Mouse (Mus musculus) mouse trophoblast stem cell (cell line): ENCODE measurements around the gene Gm20388.

Experiments used
- in situ Hi-C, 2 experiments: fragments of 300-500 bp; cut with MseI, MboI; formaldehyde crosslinking; loops; 2 replicates in 1 of 2; 3 replicates in 1 of 2; pipeline ENCODE4 v1.15.1; 2025

The Gm20388 gene

DNA sequence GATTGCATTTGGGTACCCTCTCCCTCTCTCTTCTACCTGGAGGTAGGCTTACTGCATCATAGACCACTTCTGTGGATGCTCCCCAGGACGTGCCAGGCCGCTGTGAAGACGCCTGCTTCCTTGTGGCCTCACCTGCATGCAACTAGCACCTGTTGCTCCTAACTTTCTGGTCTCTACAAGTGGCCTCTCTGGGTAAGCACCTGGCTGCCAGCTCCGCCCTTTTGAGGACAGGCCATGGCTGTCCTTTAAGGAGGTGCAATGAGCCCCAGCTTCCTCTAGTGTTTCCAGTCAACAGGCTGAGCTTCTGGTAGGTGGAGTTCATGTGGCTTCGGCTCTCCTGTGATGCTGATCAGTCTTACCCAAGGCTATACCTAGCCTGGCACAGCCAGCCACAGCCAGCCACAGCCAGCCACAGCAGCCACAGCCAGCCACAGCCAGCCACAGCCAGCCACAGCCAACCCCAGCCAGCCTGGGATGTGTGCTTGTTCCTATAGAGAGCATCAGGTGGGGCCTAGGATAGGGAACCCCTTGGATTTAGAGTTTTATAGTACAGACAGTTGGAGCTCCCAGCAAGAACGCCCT lies 344.9 kb downstream of the Gm20388 start:
- in situ Hi-C loops = no loop called here

DNA sequence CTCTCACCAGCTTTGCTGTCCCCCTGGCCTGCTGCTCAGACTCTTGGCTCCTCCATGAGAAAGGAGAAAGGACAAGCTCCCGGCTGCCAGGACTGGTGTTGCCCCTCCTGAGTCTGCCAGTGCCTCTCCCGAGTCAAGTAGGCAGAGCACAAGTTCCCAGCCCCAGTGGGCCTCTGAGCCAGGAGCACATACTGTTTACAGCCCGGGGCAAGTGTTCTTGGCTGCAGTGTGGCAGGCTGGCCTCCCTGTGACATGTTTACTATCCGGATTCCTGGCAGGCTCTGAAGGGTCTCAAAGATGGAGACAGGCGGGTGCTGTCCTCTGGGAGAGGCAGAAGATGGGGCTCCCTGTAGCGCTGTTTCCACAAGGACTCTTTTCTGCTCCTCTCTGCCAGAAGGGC lies 346.3 kb downstream of the Gm20388 start:
- in situ Hi-C loops = no loop called here

DNA sequence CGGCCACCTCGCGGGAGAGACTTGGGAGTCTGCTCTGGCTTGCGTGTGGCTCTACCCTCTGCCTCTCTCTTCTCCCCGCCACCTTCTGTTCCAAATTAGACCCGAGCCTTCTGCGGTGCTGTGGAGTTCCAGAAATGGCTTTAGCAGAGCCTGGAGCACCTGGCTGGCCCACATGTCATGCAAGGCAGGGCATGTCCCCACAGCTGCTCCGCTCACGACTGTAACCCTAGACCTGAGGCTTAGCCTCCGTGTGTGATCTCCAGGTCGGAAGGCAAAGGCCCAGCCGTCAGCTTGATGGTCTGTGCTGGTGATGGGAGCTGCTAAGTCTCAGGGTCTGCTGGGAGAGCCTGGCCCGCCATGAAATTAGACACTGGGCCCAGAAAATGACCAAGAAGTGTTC lies 348.6 kb downstream of the Gm20388 start:
- in situ Hi-C loops = no loop called here

DNA sequence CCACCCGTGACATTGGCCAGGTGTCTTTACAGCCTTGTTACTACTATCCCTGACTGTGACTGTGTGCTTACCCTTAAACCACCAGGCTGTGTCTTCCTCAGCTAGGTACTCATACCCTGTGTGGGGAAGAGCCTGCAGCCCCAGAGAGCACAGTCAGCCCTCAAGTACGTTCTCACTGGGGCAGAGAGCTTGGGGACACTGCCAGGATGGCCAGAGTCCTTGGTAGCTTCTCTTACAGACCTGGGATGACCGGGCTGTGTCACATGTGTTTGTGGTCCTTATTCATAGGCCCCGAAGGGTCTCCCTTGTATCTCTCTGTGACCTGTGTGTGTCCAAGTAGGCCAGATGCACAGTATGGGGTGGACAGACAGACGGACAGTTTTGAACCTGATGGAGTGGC lies 350.0 kb downstream of the Gm20388 start:
- in situ Hi-C loops = no loop called here

DNA sequence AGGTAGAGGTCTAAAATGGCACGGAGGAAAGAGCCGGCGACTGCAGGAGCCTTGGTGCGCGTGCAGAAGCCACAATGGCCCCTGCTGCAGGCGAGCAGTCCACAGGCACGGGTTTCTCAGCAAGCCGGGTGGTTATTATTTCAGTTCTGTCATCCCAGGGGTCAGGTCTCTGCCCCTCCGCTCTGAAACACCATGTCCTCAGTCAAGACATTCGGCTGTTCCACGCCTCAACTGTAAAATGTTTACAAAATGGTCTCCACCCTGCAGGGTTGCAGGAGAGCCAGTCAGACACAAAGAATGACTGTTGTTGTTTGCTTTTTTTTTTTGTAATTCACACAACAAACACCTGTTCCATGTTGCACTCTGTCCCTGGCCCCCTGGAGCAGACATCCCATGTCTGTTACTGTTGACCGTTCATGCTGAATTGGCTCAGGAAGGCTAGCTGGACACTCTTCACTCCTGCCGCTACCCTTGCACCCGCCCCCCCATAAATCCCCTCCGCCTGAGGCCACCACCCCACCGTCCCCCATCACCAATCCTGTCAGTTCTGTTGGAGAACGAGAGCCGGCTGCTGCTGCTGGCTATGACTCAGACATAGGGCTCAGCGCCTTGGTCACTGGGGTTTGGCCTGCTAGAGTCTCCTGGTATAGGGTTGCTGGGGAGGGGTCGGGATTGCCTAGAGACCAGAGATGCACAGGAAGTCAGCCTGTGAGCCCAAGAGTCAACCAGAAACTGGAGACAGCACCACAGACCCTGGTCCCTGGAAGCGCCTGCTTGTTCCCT lies 350.9 kb downstream of the Gm20388 start:
- in situ Hi-C loops = no loop called here

DNA sequence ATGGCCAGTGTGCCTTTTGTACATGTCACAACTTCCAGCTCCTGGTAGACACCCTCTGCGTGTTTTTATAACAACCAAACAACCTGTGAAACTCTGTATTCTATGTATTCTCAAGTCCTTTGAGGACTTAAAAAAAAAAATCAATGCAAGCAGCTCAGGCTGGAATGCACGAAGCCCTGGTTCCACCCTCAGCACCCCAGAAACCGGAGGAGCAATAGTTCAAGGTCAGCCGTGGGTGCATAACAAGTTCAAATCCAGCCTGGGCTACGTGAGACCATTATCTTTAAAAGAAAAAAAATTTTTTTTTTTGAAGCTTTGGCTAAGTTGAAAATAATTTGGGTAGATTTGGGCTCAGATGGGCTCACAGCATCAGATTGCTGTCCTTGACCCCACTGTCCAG lies 353.2 kb downstream of the Gm20388 start:
- in situ Hi-C loops = no loop called here

DNA sequence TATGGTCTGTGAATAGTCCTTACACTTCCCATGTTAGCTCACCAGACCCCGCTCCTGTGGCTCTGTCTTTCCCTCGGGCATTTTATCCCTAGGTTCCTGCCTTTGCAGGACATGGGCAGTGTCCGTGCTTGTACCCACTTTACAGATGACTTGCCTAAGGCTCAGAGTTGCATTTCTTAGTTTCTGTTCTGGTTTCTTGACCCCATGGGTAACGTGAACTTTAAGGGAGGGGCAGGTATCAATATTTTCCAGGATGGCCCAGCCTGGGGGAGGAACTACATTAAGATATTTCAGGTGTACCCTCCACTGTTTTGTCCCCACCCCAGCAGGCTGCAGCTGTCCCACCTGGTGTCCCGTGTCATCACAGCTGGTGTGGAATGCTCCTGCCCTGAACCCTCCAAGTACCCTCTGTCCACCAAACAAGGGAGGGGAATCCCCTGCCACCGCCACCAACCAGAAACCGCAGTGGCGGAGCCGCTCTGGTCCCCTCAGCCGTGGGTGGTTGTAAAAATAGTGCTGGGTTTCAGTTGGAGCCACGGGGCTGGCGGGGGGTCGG lies 353.8 kb downstream of the Gm20388 start:
- in situ Hi-C loops = no loop called here

DNA sequence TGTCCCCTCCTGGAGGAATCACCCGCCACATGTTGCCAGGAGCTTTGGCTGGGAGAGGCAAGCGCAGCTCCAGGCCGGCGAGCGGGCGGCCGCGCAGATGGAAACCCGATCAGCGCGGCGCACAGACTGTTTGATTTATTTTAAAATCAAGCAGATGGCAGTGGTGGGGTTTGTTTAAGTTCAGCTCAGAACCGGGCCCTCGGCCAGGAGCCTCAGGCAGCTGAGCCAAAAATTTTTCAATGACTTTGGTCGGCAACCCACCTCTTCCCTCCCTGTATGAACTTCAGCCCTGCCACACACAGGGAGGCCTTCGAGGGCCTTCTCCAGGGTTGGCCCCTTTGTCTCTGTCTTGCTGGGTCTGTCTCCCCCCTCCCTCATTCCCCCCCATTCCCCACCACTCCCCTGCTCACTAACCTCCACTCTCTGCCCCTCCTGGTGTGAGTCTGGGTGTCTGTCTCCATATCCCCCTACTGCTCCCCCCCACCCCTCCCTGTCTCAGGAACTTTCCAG lies 354.4 kb downstream of the Gm20388 start:
- in situ Hi-C loops = no loop called here

DNA sequence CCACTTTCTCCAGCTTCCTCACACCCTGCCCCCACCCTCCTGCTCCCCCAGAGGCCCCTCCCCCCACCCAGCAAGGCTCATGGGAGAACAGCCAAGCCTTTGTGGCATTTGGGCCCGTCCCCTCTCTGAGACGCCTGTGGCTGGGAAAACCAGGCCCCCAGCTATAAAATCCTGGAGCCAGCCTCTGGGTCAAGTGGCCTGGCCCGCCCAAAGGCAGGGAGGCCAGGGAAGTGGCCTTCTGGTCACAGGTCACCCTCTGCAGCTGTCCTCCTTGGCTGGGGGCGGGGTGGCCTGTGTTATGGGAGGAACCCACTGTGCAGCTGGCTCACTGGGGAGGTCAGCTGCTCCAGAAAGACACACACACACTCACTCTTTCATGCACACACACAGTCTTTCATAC lies 354.8 kb downstream of the Gm20388 start:
- in situ Hi-C loops = no loop called here

DNA sequence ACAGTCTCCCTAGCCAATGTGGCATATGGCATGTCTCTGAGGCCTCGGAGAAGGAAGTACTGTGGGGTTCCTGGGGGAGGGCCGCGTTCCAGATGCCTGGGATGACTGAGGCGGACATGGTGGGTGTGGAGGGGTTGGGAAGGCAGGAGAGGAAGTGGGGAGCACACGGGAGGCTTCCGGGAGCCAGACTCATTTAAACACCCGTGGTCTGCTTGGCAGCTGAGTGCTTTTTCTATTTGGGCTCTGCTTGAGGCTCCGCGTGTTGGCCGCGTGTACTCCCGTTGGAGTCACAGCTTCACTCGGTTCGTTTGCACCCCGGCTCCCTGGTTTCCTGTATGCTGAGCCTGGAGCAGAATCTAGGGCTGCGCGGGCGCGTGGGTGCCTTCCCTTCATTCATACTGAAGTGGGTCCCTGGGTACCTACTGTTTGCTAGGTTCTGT lies 357.9 kb downstream of the Gm20388 start:
- in situ Hi-C loops = no loop called here

DNA sequence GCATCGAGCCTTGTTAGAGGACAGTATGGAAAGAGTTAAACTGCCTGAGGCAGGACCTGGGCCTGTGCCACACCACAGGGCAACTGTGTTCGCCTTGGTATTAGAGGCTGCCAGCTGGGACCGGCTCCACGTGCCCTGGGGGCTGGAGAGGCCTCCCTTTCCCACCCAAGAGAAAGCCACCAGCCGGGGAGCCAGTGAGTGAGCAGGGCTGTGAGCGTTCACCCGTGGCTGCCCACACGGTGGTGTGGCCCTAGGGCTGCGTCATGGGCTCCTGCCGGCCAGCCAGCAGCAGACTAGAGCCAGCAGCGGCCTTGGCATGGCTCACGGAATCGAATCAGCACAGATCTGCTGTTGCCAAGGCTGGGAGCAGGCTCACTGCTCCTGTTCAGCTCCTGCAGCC lies 359.8 kb downstream of the Gm20388 start:
- in situ Hi-C loops = no loop called here

DNA sequence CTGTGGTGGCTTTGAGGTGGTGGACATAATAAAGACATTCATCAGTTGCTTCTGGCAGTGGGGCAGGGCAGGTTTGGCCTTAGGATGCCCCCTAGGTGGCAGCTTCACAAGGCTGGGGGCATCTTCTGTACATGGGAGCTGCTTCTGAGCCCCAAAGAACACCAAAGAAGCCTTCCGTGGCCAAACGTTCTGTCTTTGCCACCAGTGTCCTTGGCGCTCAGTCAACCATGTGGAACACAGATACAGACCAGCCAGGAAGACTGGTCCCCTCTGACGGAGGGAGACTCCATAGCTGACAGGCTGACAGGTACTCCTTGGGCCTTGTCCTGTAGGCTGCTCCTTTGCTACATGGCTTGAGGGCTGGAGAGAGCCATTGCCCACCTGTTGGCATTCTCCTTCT lies 362.8 kb downstream of the Gm20388 start:
- in situ Hi-C loops = no loop called here

DNA sequence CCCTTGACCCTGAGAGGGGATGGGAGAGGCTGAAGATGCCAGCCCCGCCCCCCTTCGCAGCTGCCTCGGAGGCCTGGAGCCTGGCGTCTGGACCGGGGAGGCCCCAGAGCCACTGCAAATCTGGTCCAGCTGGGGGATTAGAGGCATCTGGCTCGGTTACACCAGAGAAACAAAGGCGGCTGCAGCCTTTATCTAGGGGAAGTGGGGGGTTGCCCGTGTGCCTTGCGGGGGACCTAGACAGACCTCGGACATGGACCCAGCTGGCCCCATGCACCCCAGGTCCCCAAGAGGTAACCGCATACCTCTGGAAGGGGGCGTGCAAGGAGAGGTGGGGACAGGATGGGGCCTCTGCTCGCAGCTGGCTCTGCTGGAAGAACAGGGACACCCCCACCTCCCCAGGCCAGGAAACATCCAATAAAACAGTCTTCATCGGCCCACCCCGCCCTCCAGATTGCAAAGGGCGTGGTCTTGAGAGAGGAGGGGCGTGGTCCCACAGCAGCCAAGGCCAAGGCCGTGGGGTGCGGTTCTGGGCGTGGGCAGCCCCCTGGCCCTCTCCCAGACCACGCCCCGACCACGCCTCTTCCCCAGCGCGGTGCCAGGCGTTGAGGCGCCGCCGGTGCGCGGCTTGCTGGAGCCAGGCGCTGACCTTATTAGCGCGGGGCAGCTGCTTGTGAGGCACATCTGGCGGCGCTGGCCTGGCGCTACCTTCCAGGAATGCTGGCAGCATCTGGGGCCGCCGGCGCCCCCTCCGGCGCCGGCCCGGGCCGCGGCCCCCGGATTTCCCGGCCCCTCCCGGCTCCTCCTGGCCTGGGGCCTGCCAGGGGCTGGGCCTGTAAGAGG lies 365.6 kb downstream of the Gm20388 start:
- in situ Hi-C loops = no loop called here

DNA sequence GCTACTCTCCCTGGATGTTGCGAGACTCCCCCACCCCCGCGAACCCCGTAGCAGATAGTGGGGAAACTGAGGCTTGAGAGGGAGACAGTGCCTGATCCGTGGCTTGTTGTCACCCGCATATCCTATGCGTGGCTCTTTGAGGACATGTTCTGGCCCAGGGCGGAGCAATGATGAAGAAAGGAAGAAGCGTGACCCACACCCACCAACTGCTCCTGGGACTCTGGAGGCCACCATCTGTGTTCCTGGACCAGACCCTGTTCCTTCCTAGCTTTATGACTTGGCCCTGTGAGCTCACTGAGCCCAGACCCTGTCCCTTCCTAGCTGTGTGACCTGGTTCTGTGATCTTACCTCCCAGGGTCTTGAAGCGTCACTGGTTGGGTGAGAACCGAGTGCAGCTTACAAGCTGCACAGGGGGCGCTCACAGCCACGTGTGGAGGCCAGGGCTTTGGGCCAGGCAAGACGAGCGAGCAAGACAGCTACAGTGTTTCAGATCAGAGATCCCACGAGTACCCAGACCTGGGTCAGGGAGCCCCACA lies 366.3 kb downstream of the Gm20388 start:
- in situ Hi-C loops = no loop called here

DNA sequence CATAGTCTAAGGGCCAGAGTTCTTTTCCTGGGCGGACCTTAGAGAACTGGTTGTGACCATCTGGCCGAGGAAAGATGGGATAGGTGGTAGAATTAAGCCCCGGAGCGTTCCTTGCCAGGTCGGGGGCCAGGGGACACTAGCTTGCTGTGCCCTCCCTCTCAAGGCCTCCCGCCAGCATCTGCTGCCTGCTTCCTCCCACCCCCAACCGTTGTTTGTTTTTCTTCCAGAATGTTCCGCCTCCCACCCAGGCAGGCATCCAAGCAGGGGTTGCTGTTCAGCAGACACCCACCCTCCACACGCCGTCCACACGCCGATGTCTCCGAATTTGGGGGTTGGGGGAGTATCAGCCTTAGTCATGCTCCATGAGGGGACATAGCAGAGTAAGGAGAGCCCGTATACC lies 367.4 kb downstream of the Gm20388 start:
- in situ Hi-C loops = no loop called here

DNA sequence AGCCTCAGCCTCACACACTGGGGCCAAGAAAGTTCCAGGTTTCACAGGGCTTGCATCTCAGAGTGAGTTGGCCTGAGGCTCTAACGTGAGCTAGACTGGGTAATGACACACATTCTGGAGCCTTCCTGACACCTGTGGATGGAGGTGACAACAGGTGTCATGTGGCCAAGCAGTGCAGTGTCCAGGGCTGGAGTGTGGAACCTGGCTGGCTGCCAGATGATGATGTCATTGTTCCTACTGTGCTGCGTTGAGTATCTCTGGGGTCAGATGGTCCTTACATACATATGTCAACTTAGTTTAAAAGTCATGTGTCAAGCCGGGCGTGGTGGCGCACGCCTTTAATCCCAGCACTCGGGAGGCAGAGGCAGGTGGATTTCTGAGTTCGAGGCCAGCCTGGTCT lies 368.8 kb downstream of the Gm20388 start:
- in situ Hi-C loops = no loop called here

DNA sequence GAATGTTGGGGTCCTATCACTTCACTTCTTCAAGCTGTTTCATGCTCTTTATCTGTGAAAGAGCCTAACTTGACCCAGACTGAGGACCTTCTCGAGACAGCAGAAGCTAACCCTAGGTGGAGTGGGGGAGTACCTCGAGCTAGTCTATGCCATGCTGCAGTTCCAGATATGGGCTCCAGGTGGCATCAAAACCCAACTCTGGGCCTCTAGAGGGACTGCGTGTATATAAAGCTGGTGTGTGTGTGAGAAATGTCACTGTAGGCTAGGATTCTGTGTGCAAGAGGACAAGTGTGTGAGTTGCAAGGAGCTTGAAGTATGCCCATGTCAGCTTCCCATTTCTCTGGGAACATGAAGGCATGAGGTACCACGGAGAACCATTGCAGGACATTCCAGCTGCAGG lies 370.8 kb downstream of the Gm20388 start:
- in situ Hi-C loops = no loop called here

DNA sequence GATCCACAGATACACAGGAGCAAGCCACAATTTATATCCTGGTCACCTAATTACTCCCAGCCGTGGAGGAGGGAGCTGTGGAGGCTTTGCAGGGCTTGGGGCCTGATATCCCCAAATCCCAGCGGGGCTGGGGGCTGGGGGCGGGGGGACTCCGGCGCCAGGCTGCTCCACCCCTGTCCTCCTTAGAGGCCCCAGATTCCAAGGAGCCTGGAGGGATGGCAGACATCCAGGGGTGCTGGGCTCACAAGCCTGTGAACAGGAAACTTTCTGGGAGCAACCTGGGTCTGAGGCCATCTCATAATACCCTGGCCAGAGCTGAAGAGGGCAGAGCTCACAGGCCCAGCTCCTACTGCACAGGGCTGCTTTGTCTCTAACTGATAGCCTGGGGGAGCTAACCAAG lies 371.8 kb downstream of the Gm20388 start:
- in situ Hi-C loops = no loop called here

DNA sequence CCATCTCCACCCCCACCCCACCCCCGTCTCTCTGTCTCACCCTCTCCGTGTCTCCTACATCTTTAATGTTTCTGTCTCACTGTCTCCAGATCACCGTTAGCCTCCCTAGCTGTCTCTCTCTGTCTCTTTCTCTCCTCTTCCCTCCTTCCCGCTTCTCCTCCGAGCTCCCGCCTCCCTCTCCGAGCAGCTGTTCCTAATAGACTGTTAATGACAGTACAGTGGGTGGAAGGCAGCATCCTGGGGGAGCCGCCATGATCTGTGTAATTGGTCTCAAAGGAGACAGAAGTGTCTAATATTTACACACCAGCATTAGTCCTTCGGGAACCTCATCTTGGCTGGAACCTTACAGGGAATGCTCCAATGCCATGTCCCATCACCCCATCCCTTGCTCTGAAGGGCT lies 373.6 kb downstream of the Gm20388 start:
- in situ Hi-C loops = no loop called here

DNA sequence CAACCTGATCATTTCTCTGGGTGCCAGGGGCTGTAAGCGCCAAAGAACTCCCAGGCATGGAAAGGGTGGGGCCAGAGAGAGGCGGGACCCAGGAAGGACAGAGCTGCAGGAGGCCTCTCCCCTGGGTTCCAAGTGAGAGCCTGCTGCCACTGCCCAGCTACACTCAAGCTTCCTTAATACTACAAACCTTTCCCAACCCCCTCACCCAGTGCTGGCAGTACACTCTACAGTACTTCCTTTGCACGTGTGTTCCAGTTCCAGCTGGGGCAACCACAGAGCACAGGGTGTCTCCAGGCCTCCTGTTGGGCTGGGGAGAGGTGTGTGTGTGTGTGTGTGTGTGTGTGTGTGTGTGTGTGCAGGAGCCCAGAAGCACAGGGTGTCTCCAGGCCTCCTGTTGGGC lies 374.4 kb downstream of the Gm20388 start:
- in situ Hi-C loops = no loop called here

DNA sequence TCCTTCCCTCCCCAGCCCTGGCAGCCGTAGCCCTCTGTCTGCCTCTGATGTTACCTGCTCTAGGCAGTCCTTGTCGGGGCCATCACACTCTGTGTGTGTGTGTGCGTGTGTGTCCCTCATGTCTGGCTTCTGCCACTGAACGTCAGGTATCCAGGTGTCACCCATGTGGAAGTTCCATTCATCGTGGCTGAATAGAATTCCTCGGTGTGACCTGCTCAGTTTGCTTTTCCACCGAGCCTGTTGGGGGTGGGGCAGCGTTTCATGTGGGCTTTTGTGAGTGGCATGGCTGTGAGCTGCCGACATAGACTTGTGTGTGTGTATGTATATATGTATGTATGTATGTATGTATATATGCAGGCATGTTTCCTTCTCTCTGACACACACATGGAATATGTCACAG lies 375.2 kb downstream of the Gm20388 start:
- in situ Hi-C loops = no loop called here
